Mouse (Mus musculus) NIH3T3 (cell line): Measurements from ENCODE around the gene Smgc.
"Not testable (repeated sequence)": the region's sequence is repeated elsewhere in the genome, so short reads cannot be mapped to it uniquely, and the experiment has no call there.

Source experiments
- DNase-seq: peaks from one replicate; pipeline ENCODE4 v3.0.0-alpha.2; 2012; ENCODE audit warnings: low read depth

Gene Smgc

GRCm38 (mm10) chr15:91837965-91838364 lies at the start of gene Smgc:
Gene Smgc (plus strand): TSS chr15:91838265.
- no peak for DNase-seq

- DNase-seq: no peak
These were observed 49.7 kb upstream of the Smgc start for GRCm38 (mm10) chr15:91788338-91788737.

GRCm38 (mm10) chr15:91806463-91806862 lies 31.6 kb upstream of the Smgc start:
- DNase-seq: no peak

GRCm38 (mm10) chr15:91835319-91835718 lies 2.7 kb upstream of the Smgc start:
- DNase-seq: no peak

- not testable (repeated sequence) for DNase-seq
These were observed 26.1 kb downstream of the Smgc start for GRCm38 (mm10) chr15:91864130-91864529.

GRCm38 (mm10) chr15:91900245-91900644 lies 62.2 kb downstream of the Smgc start:
- peak; percentile 48 for DNase-seq

- not testable (repeated sequence) for DNase-seq
These were observed 69.0 kb downstream of the Smgc start for GRCm38 (mm10) chr15:91907046-91907445.
